Mouse (Mus musculus): ENCODE results near the gene Metap1d. TPM values are rescaled to one million over a fixed set of nuclear protein-coding genes. Genes with fewer than 3 reads are reported as not detected.

Metap1d gene
- total RNA-seq (2021), result 10 to 100 TPM; 18.9 to 20.2 TPM
- long read RNA-seq, experiment 1, transcript Metap1d-205 (9 exons, 2,770 nt), result major isoform, 5 of 11 reads
- long read RNA-seq, experiment 1, partial matches to known transcripts, result 3 of 11 reads
- long read RNA-seq, experiment 1, other reads (novel, unspliced or antisense), result 2 of 11 reads
- long read RNA-seq, experiment 2, partial matches to known transcripts, result 3 of 20 reads
- long read RNA-seq, experiment 2, other reads (novel, unspliced or antisense), result 9 of 20 reads

- peak within 1 kb of the TSS; percentile 58 for H3K4me3 ChIP-seq
- DNase-seq (ENCODE audit: extremely low spot score in 1 of 2, low spot score in 2 of 2), result peak; percentile 94 to 95
- TF ChIP-seq CTCF (IDR thresholded peaks at IDR 0.05), result no peak; the same call in 1 of the 2 replicates
- intact Hi-C loops (cut with DNase I), result loop anchor here (2.0 kb wide), 1 partner anchor 95 kb away; no protein-coding TSS in a partner anchor
- peak within 1 kb of the TSS; percentile 75 for H3K27ac ChIP-seq
These were observed at the start of gene Metap1d for GRCm38 (mm10) chr2:71453161-71453916. Gene Metap1d (plus strand): TSS chr2:71453276.

GRCm38 (mm10) chr2:71405613-71406012, 47.5 kb upstream of the Metap1d start:
- intact Hi-C loops (cut with DNase I), result no loop called here
- no peak for TF ChIP-seq CTCF (IDR thresholded peaks at IDR 0.05)
- Histone ChIP-seq H3K27ac (no peak overlapping the region), H3K4me3 (no peak overlapping the region)
- DNase-seq (ENCODE audit: extremely low spot score in 1 of 2, low spot score in 2 of 2), result no peak

GRCm38 (mm10) chr2:71418760-71419280, 34.3 kb upstream of the Metap1d start:
- TF ChIP-seq CTCF (IDR thresholded peaks at IDR 0.05), result no peak
- intact Hi-C loops (cut with DNase I), result no loop called here
- no peak overlapping the region for H3K27ac ChIP-seq
- no peak overlapping the region for H3K4me3 ChIP-seq
- DNase-seq (ENCODE audit: extremely low spot score in 1 of 2, low spot score in 2 of 2), result no peak

GRCm38 (mm10) chr2:71419408-71419807, 33.7 kb upstream of the Metap1d start:
- DNase-seq (ENCODE audit: extremely low spot score in 1 of 2, low spot score in 2 of 2), result no peak
- Histone ChIP-seq H3K27ac (no peak overlapping the region), H3K4me3 (no peak overlapping the region)
- intact Hi-C loops (cut with DNase I), result no loop called here
- no peak for TF ChIP-seq CTCF (IDR thresholded peaks at IDR 0.05)

- no peak overlapping the region for H3K4me3 ChIP-seq
- no peak for DNase-seq (ENCODE audit: extremely low spot score in 1 of 2, low spot score in 2 of 2)
- no peak for TF ChIP-seq CTCF (IDR thresholded peaks at IDR 0.05)
- no peak overlapping the region for H3K27ac ChIP-seq
- intact Hi-C loops (cut with DNase I), result no loop called here
These were observed 32.1 kb upstream of the Metap1d start for GRCm38 (mm10) chr2:71420895-71421425.

GRCm38 (mm10) chr2:71424545-71424944, 28.5 kb upstream of the Metap1d start:
- DNase-seq (ENCODE audit: extremely low spot score in 1 of 2, low spot score in 2 of 2), result no peak
- TF ChIP-seq CTCF (IDR thresholded peaks at IDR 0.05), result no peak
- no peak overlapping the region for H3K27ac ChIP-seq
- intact Hi-C loops (cut with DNase I), result no loop called here
- no peak overlapping the region for H3K4me3 ChIP-seq

GRCm38 (mm10) chr2:71435440-71435839, 17.6 kb upstream of the Metap1d start:
- no peak for DNase-seq (ENCODE audit: extremely low spot score in 1 of 2, low spot score in 2 of 2)
- H3K4me3 ChIP-seq, result no peak overlapping the region
- no peak for TF ChIP-seq CTCF (IDR thresholded peaks at IDR 0.05)
- H3K27ac ChIP-seq, result no peak overlapping the region
- intact Hi-C loops (cut with DNase I), result no loop called here

- Histone ChIP-seq H3K27ac (no peak overlapping the region), H3K4me3 (no peak overlapping the region)
- DNase-seq (ENCODE audit: extremely low spot score in 1 of 2, low spot score in 2 of 2), result no peak
- TF ChIP-seq CTCF (IDR thresholded peaks at IDR 0.05), result no peak
- intact Hi-C loops (cut with DNase I), result no loop called here
These were observed 9.7 kb upstream of the Metap1d start for GRCm38 (mm10) chr2:71443376-71443775.

GRCm38 (mm10) chr2:71445536-71446196, 7.4 kb upstream of the Metap1d start:
- intact Hi-C loops (cut with DNase I), result no loop called here
- H3K27ac ChIP-seq, result no peak overlapping the region
- no peak for DNase-seq (ENCODE audit: extremely low spot score in 1 of 2, low spot score in 2 of 2)
- no peak overlapping the region for H3K4me3 ChIP-seq
- no peak for TF ChIP-seq CTCF (IDR thresholded peaks at IDR 0.05)

GRCm38 (mm10) chr2:71449604-71450003, 3.5 kb upstream of the Metap1d start:
- DNase-seq (ENCODE audit: extremely low spot score in 1 of 2, low spot score in 2 of 2), result no peak
- intact Hi-C loops (cut with DNase I), result no loop called here
- no peak overlapping the region for H3K27ac ChIP-seq
- no peak overlapping the region for H3K4me3 ChIP-seq
- TF ChIP-seq CTCF (IDR thresholded peaks at IDR 0.05), result no peak

GRCm38 (mm10) chr2:71451761-71452160, 1.3 kb upstream of the Metap1d start:
- Histone ChIP-seq H3K27ac (no peak overlapping the region), H3K4me3 (no peak overlapping the region)
- no peak for TF ChIP-seq CTCF (IDR thresholded peaks at IDR 0.05)
- intact Hi-C loops (cut with DNase I), result loop anchor here (2.0 kb wide), 1 partner anchor 97 kb away; no protein-coding TSS in a partner anchor
- DNase-seq (ENCODE audit: extremely low spot score in 1 of 2, low spot score in 2 of 2), result no peak

- no peak for DNase-seq (ENCODE audit: extremely low spot score in 1 of 2, low spot score in 2 of 2)
These were observed 813 bp downstream of the Metap1d start for GRCm38 (mm10) chr2:71453917-71454260.

More at GRCm38 (mm10) chr2:71453917-71454260, 813 bp downstream of the Metap1d start:
- H3K4me3 ChIP-seq, result peak overlapping the region; percentile 58
- H3K27ac ChIP-seq, result no peak overlapping the region
- intact Hi-C loops (cut with DNase I), result loop anchor here (2.0 kb wide), 1 partner anchor 95 kb away; no protein-coding TSS in a partner anchor
- no peak for TF ChIP-seq CTCF (IDR thresholded peaks at IDR 0.05)

Measured in left cerebral cortex, adult 2 months (tissue).